Mouse (Mus musculus): ENCODE measurements around the gene Enho. TPM values are rescaled to one million over a fixed set of nuclear protein-coding genes. Genes with fewer than 3 reads are reported as not detected.
"Not testable (repeated sequence)": the region's sequence is repeated elsewhere in the genome, so short reads cannot be mapped to it uniquely, and the experiment has no call there.

Gene Enho
- total RNA-seq (2021): 10 to 100 TPM; 60.1 to 71.2 TPM

- intact Hi-C loops (cut with DNase I): no loop called here
- DNase-seq (ENCODE audit: low spot score in 2 of 2): peak; percentile 95 to 96
Observed at GRCm38 (mm10) chr4:41639913-41640507, at the start of gene Enho. TSS of gene Enho (minus strand) at chr4:41640324.

GRCm38 (mm10) chr4:41688562-41688961, 48.4 kb upstream of the Enho start:
- intact Hi-C loops (cut with DNase I): not testable (repeated sequence)

GRCm38 (mm10) chr4:41685882-41686492, 45.9 kb upstream of the Enho start:
- intact Hi-C loops (cut with DNase I); DNase-seq (ENCODE audit: low spot score in 2 of 2): not testable (repeated sequence)

More at GRCm38 (mm10) chr4:41688562-41688961, 48.4 kb upstream of the Enho start:
- DNase-seq (ENCODE audit: low spot score in 2 of 2): not testable (repeated sequence)

GRCm38 (mm10) chr4:41684931-41685453, 44.9 kb upstream of the Enho start:
- DNase-seq (ENCODE audit: low spot score in 2 of 2): not testable (repeated sequence)

GRCm38 (mm10) chr4:41684131-41684930, 44.2 kb upstream of the Enho start:
- intact Hi-C loops (cut with DNase I): not testable (repeated sequence)
- DNase-seq (ENCODE audit: low spot score in 2 of 2): peak in 1 of 2 experiments; percentile 9

More at GRCm38 (mm10) chr4:41684931-41685453, 44.9 kb upstream of the Enho start:
- intact Hi-C loops (cut with DNase I): not testable (repeated sequence)

GRCm38 (mm10) chr4:41683303-41683702, 43.2 kb upstream of the Enho start:
- peak in 1 of 2 experiments; percentile 9 for DNase-seq (ENCODE audit: low spot score in 2 of 2)
- intact Hi-C loops (cut with DNase I): not testable (repeated sequence)

GRCm38 (mm10) chr4:41682789-41683188, 42.7 kb upstream of the Enho start:
- intact Hi-C loops (cut with DNase I): no loop called here

GRCm38 (mm10) chr4:41681947-41682346, 41.8 kb upstream of the Enho start:
- intact Hi-C loops (cut with DNase I): no loop called here
- DNase-seq (ENCODE audit: low spot score in 2 of 2): no peak

More at GRCm38 (mm10) chr4:41682789-41683188, 42.7 kb upstream of the Enho start:
- DNase-seq (ENCODE audit: low spot score in 2 of 2): peak in 1 of 2 experiments; percentile 6

- intact Hi-C loops (cut with DNase I): no loop called here
- DNase-seq (ENCODE audit: low spot score in 2 of 2): peak; percentile 33 to 46
Observed at GRCm38 (mm10) chr4:41681176-41681575, 41.1 kb upstream of the Enho start.

GRCm38 (mm10) chr4:41679291-41679690, 39.2 kb upstream of the Enho start:
- no peak for DNase-seq (ENCODE audit: low spot score in 2 of 2)
- intact Hi-C loops (cut with DNase I): no loop called here

GRCm38 (mm10) chr4:41678863-41679262, 38.7 kb upstream of the Enho start:
- intact Hi-C loops (cut with DNase I): no loop called here
- no peak for DNase-seq (ENCODE audit: low spot score in 2 of 2)

GRCm38 (mm10) chr4:41677006-41677629, 37.0 kb upstream of the Enho start:
- intact Hi-C loops (cut with DNase I): no loop called here
- no peak for DNase-seq (ENCODE audit: low spot score in 2 of 2)

- no peak for DNase-seq (ENCODE audit: low spot score in 2 of 2)
- intact Hi-C loops (cut with DNase I): no loop called here
Observed at GRCm38 (mm10) chr4:41676248-41677005, 36.3 kb upstream of the Enho start.

- DNase-seq (ENCODE audit: low spot score in 2 of 2): no peak
- intact Hi-C loops (cut with DNase I): no loop called here
Observed at GRCm38 (mm10) chr4:41673186-41673585, 33.1 kb upstream of the Enho start.

GRCm38 (mm10) chr4:41672522-41672963, 32.4 kb upstream of the Enho start:
- intact Hi-C loops (cut with DNase I): no loop called here
- no peak for DNase-seq (ENCODE audit: low spot score in 2 of 2)

GRCm38 (mm10) chr4:41671963-41672480, 31.9 kb upstream of the Enho start:
- intact Hi-C loops (cut with DNase I): no loop called here
- DNase-seq (ENCODE audit: low spot score in 2 of 2): no peak

GRCm38 (mm10) chr4:41671500-41671899, 31.4 kb upstream of the Enho start:
- DNase-seq (ENCODE audit: low spot score in 2 of 2): no peak
- intact Hi-C loops (cut with DNase I): no loop called here

GRCm38 (mm10) chr4:41670836-41671235, 30.7 kb upstream of the Enho start:
- intact Hi-C loops (cut with DNase I): no loop called here
- no peak for DNase-seq (ENCODE audit: low spot score in 2 of 2)

- no peak for DNase-seq (ENCODE audit: low spot score in 2 of 2)
- intact Hi-C loops (cut with DNase I): no loop called here
Observed at GRCm38 (mm10) chr4:41666646-41667045, 26.5 kb upstream of the Enho start.

Data from left cerebral cortex, postnatal 36 days (tissue).